23 mouse cellular contexts compared by ENCODE assay signal in the genomic region with DNA sequence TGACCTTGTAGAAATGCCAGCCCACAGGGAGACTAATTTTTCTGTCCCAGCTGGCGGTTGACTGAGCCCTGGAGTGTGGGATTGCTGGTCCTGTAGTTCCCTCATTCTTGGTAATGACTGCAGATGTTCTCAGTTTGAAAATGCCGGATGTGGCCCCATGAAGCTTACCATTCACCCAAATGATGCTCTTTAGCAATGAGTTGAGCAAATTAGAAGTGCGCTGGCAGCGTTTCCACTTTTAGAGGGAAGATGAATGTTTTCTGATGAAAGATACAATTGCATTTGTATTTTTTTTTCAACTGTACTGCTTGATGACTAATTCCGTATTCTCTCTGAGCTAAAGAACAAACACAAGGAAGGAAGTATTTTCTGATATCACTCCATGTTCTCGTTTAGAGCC. TPM values are rescaled to one million over a fixed set of nuclear protein-coding genes. Genes with fewer than 3 reads are reported as not detected.
DNase-seq lines count a peak whose midpoint lies in the region; ATAC-seq and TF ChIP-seq lines count a peak whose summit lies in the region.
"Had no signal": no experiment of that assay in that cellular context is flagged by ENCODE, and none has a peak within 500 bp of the region (broad histone marks: within the 10 kb centered on the region; RNA-seq: fewer than 3 reads in every experiment).

No protein-coding gene starts in this region.

- H3K4me3 ChIP-seq in layer of hippocampus, adult 2 months: no peak overlapping the region
- H3K4me3 ChIP-seq in cortical plate, adult 2 months (ENCODE audit: insufficient read depth, low read length): no peak overlapping the region
- H3K4me3 ChIP-seq in forebrain, embryonic 11.5 days (ENCODE audit: low read depth, low read length): no peak overlapping the region
- H3K4me3 ChIP-seq: forebrain, embryonic 10.5 days; heart, adult 2 months; heart, embryonic 10.5 days; heart, embryonic 13.5 days; hindbrain, embryonic 12.5 days; hindbrain, embryonic 15.5 days had no signal

- no peak overlapping the region for H3K9ac ChIP-seq in forebrain, embryonic 11.5 days (ENCODE audit: low read length)
- H3K9ac ChIP-seq: heart, embryonic 13.5 days; hindbrain, embryonic 12.5 days; hindbrain, embryonic 15.5 days had no signal

- H3K27me3 ChIP-seq in forebrain, embryonic 11.5 days (ENCODE audit: control insufficient read depth, insufficient read depth, low read length): peaks cover 6% of the 10 kb centered on the region
- H3K27me3 ChIP-seq: hindbrain, embryonic 15.5 days had no signal

- H3K27ac ChIP-seq in layer of hippocampus, adult 2 months: peak overlapping the region; percentile 99
- peak overlapping the region; percentile 68 for H3K27ac ChIP-seq in cortical plate, adult 2 months (ENCODE audit: insufficient read depth, low read length)
- no peak overlapping the region for H3K27ac ChIP-seq in forebrain, embryonic 11.5 days (ENCODE audit: low read depth, low read length)
- H3K27ac ChIP-seq: forebrain, embryonic 10.5 days; heart, adult 2 months; heart, embryonic 10.5 days; heart, embryonic 13.5 days; hindbrain, embryonic 12.5 days; hindbrain, embryonic 15.5 days had no signal

- H3K9me3 ChIP-seq in forebrain, embryonic 11.5 days (ENCODE audit: control insufficient read depth, low read length): no peaks in the 10 kb centered on the region
- H3K9me3 ChIP-seq: forebrain, embryonic 10.5 days; heart, embryonic 10.5 days; heart, embryonic 13.5 days; hindbrain, embryonic 12.5 days; hindbrain, embryonic 15.5 days had no signal

- no peak for TF ChIP-seq CTCF in layer of hippocampus, adult 2 months (conservative IDR thresholded peaks at IDR 0.05)
- no peak for TF ChIP-seq CTCF in cortical plate, adult 2 months (IDR thresholded peaks at IDR 0.05; ENCODE audit: extremely low read depth, insufficient read depth, low read length)

- no peak for TF ChIP-seq POLR2A in cortical plate, adult 2 months (IDR thresholded peaks at IDR 0.05; ENCODE audit: extremely low read depth, insufficient read depth, low read length)

- H3K4me2 ChIP-seq in forebrain, embryonic 11.5 days (ENCODE audit: low read depth, low read length, severe bottlenecking): no peak overlapping the region
- H3K4me2 ChIP-seq: heart, embryonic 13.5 days; hindbrain, embryonic 12.5 days; hindbrain, embryonic 15.5 days had no signal

- DNase-seq in layer of hippocampus, adult 2 months (ENCODE audit: low spot score in 2 of 2): no peak
- no peak for DNase-seq in layer of hippocampus, adult 9-11 months
- DNase-seq in NIH3T3 (ENCODE audit: low read depth): peak; percentile 24
- no peak for DNase-seq in forebrain, embryonic 11.5 days (ENCODE audit: low spot score)
- no peak for DNase-seq in spleen, postnatal 10 days (ENCODE audit: low spot score in 2 of 2)
- DNase-seq: adrenal gland, postnatal 10 days; cerebellum, adult 11 months; cerebellum, postnatal 36 days; gastrocnemius, postnatal 25 days; heart, adult 2 months; heart, postnatal 14 days; kidney, adult 11 months had no signal

- no peak for ATAC-seq in forebrain, embryonic 11.5 days (replicated peaks; ENCODE audit: low FRiP score)
- ATAC-seq: activated CD4-positive, CD25-positive, alpha-beta regulatory T cell, adult 4 months; CD4-positive, CD25-positive, alpha-beta regulatory T cell, adult 4 months; forebrain, embryonic 14.5 days had no signal

- peaks cover 2% of the 10 kb centered on the region; the same call in 1 of the 2 replicates for H3K4me1 ChIP-seq in cortical plate, adult 2 months (ENCODE audit: control insufficient read depth, insufficient read depth, low read length)
- H3K4me1 ChIP-seq in forebrain, embryonic 11.5 days (replicated peaks; ENCODE audit: control insufficient read depth, insufficient read depth, low read length): peaks cover 10% of the 10 kb centered on the region; the same call in 1 of the 2 replicates

- H3K36me3 ChIP-seq in forebrain, embryonic 11.5 days (ENCODE audit: control insufficient read depth, insufficient read depth, low read length): no peaks in the 10 kb centered on the region
- H3K36me3 ChIP-seq: forebrain, embryonic 10.5 days; heart, embryonic 10.5 days; heart, embryonic 13.5 days; hindbrain, embryonic 12.5 days; hindbrain, embryonic 15.5 days had no signal

- 87% methylated on average over 6 of the region's 6 CpGs for WGBS in forebrain, embryonic 11.5 days

RNA-seq across cellular contexts. Expression of a gene that starts 2.4 kb away (rescaled TPM):
- 100 to 1,000 TPM; 306 to 310 TPM for total RNA-seq in layer of hippocampus, adult 2 months (2021)
- 202 and 211 TPM in 2 replicates for polyA plus RNA-seq in cortical plate, adult 2 months (2012; rRNA removed)
- 14.5 and 15.5 TPM in 2 replicates for polyA plus RNA-seq in forebrain, embryonic 11.5 days (2014; fragmentation: Nextera tagmentation; extraction: Ambion mirVana)
- total RNA-seq: MEL had no signal
- polyA plus RNA-seq: activated CD4-positive, CD25-positive, alpha-beta regulatory T cell, adult 4 months; C2C12 had no signal

Comparison
In these comparisons a context has a peak if more than half of its experiments do, and no peak if none do; other contexts are left out.
1. RNA of a gene that starts 2.4 kb away (polyA plus RNA-seq): 202 to 211 TPM in cortical plate, adult 2 months; 14.5 to 15.5 TPM in forebrain, embryonic 11.5 days; every median in the first group is over 10 times any median in the second.